Mouse (Mus musculus) C2C12 (cell line): ENCODE results near the gene Fam161a.

Source experiments
- CEBPB ChIP-seq: IDR thresholded peaks from one replicate; pipeline ENCODE4 v1.6.1; 2011; ENCODE audit warnings: low read depth, mild to moderate bottlenecking, control low read depth, moderate library complexity
- CTCF ChIP-seq: IDR thresholded peaks from one replicate; pipeline ENCODE4 v1.5.1; 2011; ENCODE audit not compliant: control insufficient read depth, insufficient read depth, insufficient read length
- MYOD1 ChIP-seq: IDR thresholded peaks from one replicate; pipeline ENCODE4 v1.6.1; 2011; ENCODE audit warnings: low read depth; ENCODE audit not compliant: control insufficient read depth, insufficient read length
- MYOG ChIP-seq: IDR thresholded peaks from one replicate; pipeline ENCODE4 v1.6.1; 2011; ENCODE audit not compliant: control insufficient read depth, insufficient read length; ENCODE audit errors: extremely low read depth
- USF1 ChIP-seq: IDR thresholded peaks from one replicate; pipeline ENCODE4 v1.6.1; 2011; ENCODE audit warnings: low read depth, mild to moderate bottlenecking, control low read depth, moderate library complexity

GRCm38 (mm10) chr11:23007481-23008180, at the start of gene Fam161a:
- no peak for TF ChIP-seq MYOD1
- no peak for TF ChIP-seq USF1
- TF ChIP-seq CTCF = no peak
- no peak for TF ChIP-seq CEBPB
- no peak for TF ChIP-seq MYOG
